Mouse (Mus musculus): ENCODE data around the gene Dhx33. TPM values are rescaled to one million over a fixed set of nuclear protein-coding genes. Genes with fewer than 3 reads are reported as not detected.

Gene Dhx33
- total RNA-seq (2014; rRNA removed) = 7.8 and 9.0 TPM in 2 replicates
- 13.8 and 22.0 TPM in 2 replicates for polyA plus RNA-seq (2012; rRNA removed)

DNA sequence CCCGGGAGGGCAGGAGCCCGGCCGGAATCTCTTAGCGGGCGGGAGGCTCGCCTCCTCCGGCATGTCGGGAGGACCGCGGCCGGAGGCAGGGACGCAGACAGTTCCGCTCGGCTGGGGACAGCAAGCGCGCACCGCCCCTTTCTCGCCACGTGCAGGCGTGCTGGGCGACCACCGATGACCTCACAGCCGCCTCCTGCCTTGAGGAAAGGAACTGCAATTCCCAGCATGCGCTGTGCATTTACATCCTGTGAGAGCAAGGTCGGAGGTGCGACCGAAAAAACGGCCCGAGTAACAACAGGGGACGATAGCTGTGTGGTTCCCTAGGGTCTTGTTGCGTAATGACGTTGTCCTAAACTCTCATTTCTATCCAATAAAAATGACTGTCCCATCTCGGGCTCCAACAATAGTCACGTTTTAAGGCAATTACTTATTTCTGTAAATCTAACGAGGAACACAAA lies at the start of gene Dhx33:
Gene Dhx33, minus strand, starts transcription at position 122 of the 458 bp plus-strand sequence.
- Histone ChIP-seq H3K4me1 (ENCODE audit: control insufficient read depth, insufficient read depth, low read length) (peaks cover 19% of the 10 kb centered on the region), H3K4me3 (ENCODE audit: insufficient read depth, low read depth, low read length) (peak within 1 kb of the TSS; percentile 75), H3K79me2 (ENCODE audit: control insufficient read depth, insufficient read depth, low read length) (peaks cover 7% of the 10 kb centered on the region; the same call in 1 of the 2 replicates), H3K27me3 (ENCODE audit: control insufficient read depth, insufficient read depth, low read length) (no peaks in the 10 kb centered on the region), H3K36me3 (ENCODE audit: control insufficient read depth, insufficient read depth, low read length) (peaks cover 21% of the 10 kb centered on the region), H3K27ac (replicated peaks; ENCODE audit: insufficient read depth, low read depth, low read length) (peak within 1 kb of the TSS; percentile 64), H3K9ac (ENCODE audit: low read depth, low read length) (peak within 1 kb of the TSS; percentile 75)
- under 1% methylated on average over 35 of the region's 35 CpGs for WGBS
- TF ChIP-seq CTCF (IDR thresholded peaks at IDR 0.05; ENCODE audit: low read depth, low read length) (0 out of 2 replicates have a peak, but pooled peaks have one; percentile 7), POLR2A (IDR thresholded peaks at IDR 0.05; ENCODE audit: extremely low read depth, insufficient read depth, low read length) (0 out of 2 replicates have a peak, but pooled peaks have one; percentile 43)
- peak; percentile 98 for DNase-seq (ENCODE audit: extremely low read depth, low read depth, low spot score)

DNA sequence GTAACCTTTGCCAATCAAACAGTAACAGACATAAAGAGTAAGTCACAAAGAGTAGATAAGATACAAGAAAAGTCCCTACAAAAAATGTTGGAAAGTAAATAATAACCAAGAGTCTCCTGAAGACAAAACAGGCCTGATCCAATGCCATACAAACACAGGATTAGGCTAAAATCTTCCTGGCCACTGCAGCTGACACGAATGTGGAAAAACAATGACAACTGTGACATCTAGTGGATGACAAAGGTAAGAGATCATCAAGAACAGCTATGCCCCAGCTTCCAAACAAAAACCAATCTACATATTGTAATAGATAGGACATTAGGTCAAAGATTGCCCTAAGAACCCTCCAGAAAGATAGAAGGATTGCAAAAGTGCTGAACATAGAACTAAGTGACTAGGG lies 48.3 kb upstream of the Dhx33 start:
- TF ChIP-seq POLR2A (IDR thresholded peaks at IDR 0.05; ENCODE audit: extremely low read depth, insufficient read depth, low read length) (no peak), CTCF (IDR thresholded peaks at IDR 0.05; ENCODE audit: low read depth, low read length) (0 out of 2 replicates have a peak, but pooled peaks have one; percentile 10)
- Histone ChIP-seq H3K4me1 (ENCODE audit: control insufficient read depth, insufficient read depth, low read length) (no peaks in the 10 kb centered on the region), H3K9ac (ENCODE audit: low read depth, low read length) (no peak overlapping the region), H3K36me3 (ENCODE audit: control insufficient read depth, insufficient read depth, low read length) (no peaks in the 10 kb centered on the region), H3K4me3 (ENCODE audit: insufficient read depth, low read depth, low read length) (no peak overlapping the region), H3K27me3 (ENCODE audit: control insufficient read depth, insufficient read depth, low read length) (no peaks in the 10 kb centered on the region), H3K79me2 (ENCODE audit: control insufficient read depth, insufficient read depth, low read length) (no peaks in the 10 kb centered on the region), H3K27ac (replicated peaks; ENCODE audit: insufficient read depth, low read depth, low read length) (no peak overlapping the region)
- peak; percentile 52 for DNase-seq (ENCODE audit: extremely low read depth, low read depth, low spot score)
- 6% methylated on average over 1 of the region's 1 CpGs for WGBS

- H3K36me3 ChIP-seq (ENCODE audit: control insufficient read depth, insufficient read depth, low read length) = no peaks in the 10 kb centered on the region
- H3K27me3 ChIP-seq (ENCODE audit: control insufficient read depth, insufficient read depth, low read length) = no peaks in the 10 kb centered on the region
- H3K9ac ChIP-seq (ENCODE audit: low read depth, low read length) = no peak overlapping the region
- H3K4me3 ChIP-seq (ENCODE audit: insufficient read depth, low read depth, low read length) = no peak overlapping the region
- no peak overlapping the region for H3K27ac ChIP-seq (replicated peaks; ENCODE audit: insufficient read depth, low read depth, low read length)
- WGBS = 98% methylated on average over 5 of the region's 5 CpGs
- no peak for DNase-seq (ENCODE audit: extremely low read depth, low read depth, low spot score)
- no peaks in the 10 kb centered on the region for H3K79me2 ChIP-seq (ENCODE audit: control insufficient read depth, insufficient read depth, low read length)
- TF ChIP-seq POLR2A (IDR thresholded peaks at IDR 0.05; ENCODE audit: extremely low read depth, insufficient read depth, low read length) = no peak
- TF ChIP-seq CTCF (IDR thresholded peaks at IDR 0.05; ENCODE audit: low read depth, low read length) = no peak
- no peaks in the 10 kb centered on the region for H3K4me1 ChIP-seq (ENCODE audit: control insufficient read depth, insufficient read depth, low read length)
Measured at GRCm38 (mm10) chr11:71039526-71040298, 35.5 kb upstream of the Dhx33 start.

DNA sequence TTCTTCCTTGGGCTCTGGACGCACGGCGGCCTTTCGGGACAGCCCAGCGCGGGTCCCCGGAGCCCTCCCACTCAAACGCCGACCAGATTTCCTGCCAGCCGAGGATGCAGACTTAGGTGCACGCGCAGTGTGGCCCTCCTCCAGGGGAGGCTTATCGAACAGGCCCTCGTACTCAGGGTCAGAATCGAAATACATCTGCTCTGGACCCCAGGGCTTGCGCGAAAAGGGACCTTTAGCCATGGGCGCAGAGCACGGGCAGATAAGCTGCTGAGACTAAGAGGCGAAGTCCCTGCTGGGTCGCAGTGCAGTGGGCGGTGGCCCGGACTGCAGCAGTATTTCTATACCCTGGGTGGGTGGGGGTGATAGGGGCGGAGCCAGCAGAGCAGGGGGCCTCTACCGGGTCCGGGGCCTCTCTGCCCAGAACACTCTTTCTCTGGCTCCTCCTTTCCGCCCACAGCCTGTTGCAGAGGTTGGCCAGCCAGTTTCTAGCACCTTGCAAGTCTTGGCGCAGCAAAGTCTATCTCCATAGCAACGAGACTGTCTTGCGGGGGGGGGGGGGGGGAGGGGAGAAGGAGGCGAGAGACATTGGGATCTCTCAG lies 29.0 kb upstream of the Dhx33 start, which contains the start of gene 6330403K07Rik:
Gene 6330403K07Rik, minus strand, starts transcription at position 351 of the 599 bp plus-strand sequence.
- WGBS = 4% methylated on average over 31 of the region's 31 CpGs
- no peak for DNase-seq (ENCODE audit: extremely low read depth, low read depth, low spot score)
- Histone ChIP-seq H3K9ac (ENCODE audit: low read depth, low read length) (no peak within 1 kb of the TSS), H3K4me3 (ENCODE audit: insufficient read depth, low read depth, low read length) (no peak within 1 kb of the TSS), H3K79me2 (ENCODE audit: control insufficient read depth, insufficient read depth, low read length) (no peaks in the 10 kb centered on the region), H3K36me3 (ENCODE audit: control insufficient read depth, insufficient read depth, low read length) (no peaks in the 10 kb centered on the region), H3K27ac (replicated peaks; ENCODE audit: insufficient read depth, low read depth, low read length) (no peak within 1 kb of the TSS), H3K27me3 (ENCODE audit: control insufficient read depth, insufficient read depth, low read length) (no peaks in the 10 kb centered on the region), H3K4me1 (ENCODE audit: control insufficient read depth, insufficient read depth, low read length) (peaks cover under 1% of the 10 kb centered on the region)
- no peak for TF ChIP-seq CTCF (IDR thresholded peaks at IDR 0.05; ENCODE audit: low read depth, low read length)
- TF ChIP-seq POLR2A (IDR thresholded peaks at IDR 0.05; ENCODE audit: extremely low read depth, insufficient read depth, low read length) = no peak

DNA sequence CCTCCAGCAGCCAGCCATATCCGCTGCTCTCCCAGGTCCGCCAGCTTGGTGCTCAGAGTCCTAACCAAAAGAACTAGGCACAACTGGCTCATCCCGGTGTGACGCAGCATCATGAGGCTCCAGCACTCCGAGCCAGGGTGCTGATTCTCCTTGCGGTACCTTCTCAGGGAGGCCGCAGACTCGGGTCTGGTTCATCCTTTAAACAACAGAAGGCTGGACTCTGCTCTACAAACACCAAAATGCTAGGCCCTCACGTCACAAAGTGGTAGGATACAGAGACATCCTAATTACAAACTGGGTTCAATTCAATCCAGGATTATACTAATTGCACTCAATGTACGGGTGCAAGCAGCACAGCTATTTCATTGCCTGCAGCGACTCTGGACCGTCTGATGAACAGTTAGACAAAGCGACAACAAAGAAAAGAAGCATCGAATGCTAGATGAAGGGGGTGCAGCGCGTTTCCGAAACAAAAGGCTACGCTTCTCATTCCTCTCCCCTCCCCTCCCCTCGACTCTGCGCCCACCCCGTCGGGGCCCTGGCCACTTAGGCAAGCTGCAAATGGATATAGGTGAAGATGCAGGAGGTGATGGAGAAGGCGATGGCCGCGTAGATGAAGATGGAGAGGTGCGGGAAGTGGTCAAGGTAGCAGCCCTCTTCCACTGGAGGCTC lies 28.4 kb upstream of the Dhx33 start:
- no peak overlapping the region for H3K9ac ChIP-seq (ENCODE audit: low read depth, low read length)
- no peaks in the 10 kb centered on the region for H3K27me3 ChIP-seq (ENCODE audit: control insufficient read depth, insufficient read depth, low read length)
- no peak overlapping the region for H3K4me3 ChIP-seq (ENCODE audit: insufficient read depth, low read depth, low read length)
- 20% methylated on average over 26 of the region's 26 CpGs for WGBS
- TF ChIP-seq POLR2A (IDR thresholded peaks at IDR 0.05; ENCODE audit: extremely low read depth, insufficient read depth, low read length) (no peak), CTCF (IDR thresholded peaks at IDR 0.05; ENCODE audit: low read depth, low read length) (no peak)
- H3K79me2 ChIP-seq (ENCODE audit: control insufficient read depth, insufficient read depth, low read length) = no peaks in the 10 kb centered on the region
- peaks cover 1% of the 10 kb centered on the region; the same call in 1 of the 2 replicates for H3K36me3 ChIP-seq (ENCODE audit: control insufficient read depth, insufficient read depth, low read length)
- peaks cover 6% of the 10 kb centered on the region for H3K4me1 ChIP-seq (ENCODE audit: control insufficient read depth, insufficient read depth, low read length)
- no peak for DNase-seq (ENCODE audit: extremely low read depth, low read depth, low spot score)
- H3K27ac ChIP-seq (replicated peaks; ENCODE audit: insufficient read depth, low read depth, low read length) = no peak overlapping the region

All from liver, adult 2 months (tissue).